Mouse (Mus musculus) granulocyte monocyte progenitor cell, adult 5-6 weeks (primary cell): Measurements from ENCODE around the gene Emid1. TPM values are rescaled to one million over a fixed set of nuclear protein-coding genes. Genes with fewer than 3 reads are reported as not detected.

Source experiments
- ATAC-seq: replicated peaks from 2 replicates; pipeline ENCODE4 v1.8.0; 2016; ENCODE audit warnings: mild to moderate bottlenecking, moderate TSS enrichment, inconsistent platforms; ENCODE audit not compliant: poor library complexity, severe bottlenecking
- total RNA-seq, 2 experiments: library from RNA; stranded (forward) in 1 of 2; stranded (reverse) in 1 of 2; fragments of 200-712, 200-1000 nt in 1 of 2; fragments of >200 nt in 1 of 2; fragmentation: Nextera tagmentation in 1 of 2; gene quantifications; 2 replicates each; pipeline ENCODE4 v1.2.3; 2014 to 2017

Gene Emid1
- total RNA-seq, 2 experiments from 2014 or later, result 7.9 to 11.4 TPM

DNA sequence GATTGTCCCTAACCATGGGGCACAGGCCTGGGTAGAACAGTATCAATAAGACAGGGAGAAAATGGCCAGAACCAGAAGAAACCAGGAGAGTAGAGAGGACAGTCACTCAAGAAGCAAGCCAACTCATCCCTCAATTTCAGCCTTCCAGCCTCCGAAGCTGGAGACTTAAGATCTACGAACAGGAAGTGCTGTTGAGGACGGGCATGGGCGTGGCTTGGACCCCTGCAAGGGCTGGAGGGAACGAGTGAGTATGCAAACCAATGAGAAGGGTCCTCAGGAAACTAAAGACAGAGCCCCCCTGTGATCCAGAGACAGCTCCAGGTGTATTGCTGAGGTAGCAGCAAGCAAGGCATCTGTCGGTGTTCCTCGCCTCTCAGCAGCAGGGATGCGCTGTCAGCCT is 12.3 kb upstream of the Emid1 start:
- no peak for ATAC-seq

DNA sequence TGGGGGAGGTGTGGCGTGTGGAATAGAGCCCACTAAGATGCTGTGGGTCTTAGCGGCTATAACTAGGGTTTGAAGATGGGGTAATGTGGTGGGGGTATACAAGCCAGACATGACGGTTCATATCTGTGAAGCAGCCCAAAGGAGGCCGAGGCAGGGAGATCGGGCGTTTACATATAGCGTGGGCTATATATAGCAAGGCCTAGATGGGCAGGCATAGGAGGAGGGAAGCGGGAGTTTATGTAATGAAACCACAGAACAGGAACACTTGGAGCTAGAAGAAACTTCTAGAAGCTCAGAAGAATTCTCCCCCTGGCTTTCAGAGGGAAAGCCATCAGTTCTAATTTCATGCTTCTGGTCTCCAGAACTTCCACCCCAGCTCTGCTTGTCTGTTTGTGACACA is 11.4 kb upstream of the Emid1 start:
- ATAC-seq, result peak; percentile 41; the same call in 1 of the 2 replicates

DNA sequence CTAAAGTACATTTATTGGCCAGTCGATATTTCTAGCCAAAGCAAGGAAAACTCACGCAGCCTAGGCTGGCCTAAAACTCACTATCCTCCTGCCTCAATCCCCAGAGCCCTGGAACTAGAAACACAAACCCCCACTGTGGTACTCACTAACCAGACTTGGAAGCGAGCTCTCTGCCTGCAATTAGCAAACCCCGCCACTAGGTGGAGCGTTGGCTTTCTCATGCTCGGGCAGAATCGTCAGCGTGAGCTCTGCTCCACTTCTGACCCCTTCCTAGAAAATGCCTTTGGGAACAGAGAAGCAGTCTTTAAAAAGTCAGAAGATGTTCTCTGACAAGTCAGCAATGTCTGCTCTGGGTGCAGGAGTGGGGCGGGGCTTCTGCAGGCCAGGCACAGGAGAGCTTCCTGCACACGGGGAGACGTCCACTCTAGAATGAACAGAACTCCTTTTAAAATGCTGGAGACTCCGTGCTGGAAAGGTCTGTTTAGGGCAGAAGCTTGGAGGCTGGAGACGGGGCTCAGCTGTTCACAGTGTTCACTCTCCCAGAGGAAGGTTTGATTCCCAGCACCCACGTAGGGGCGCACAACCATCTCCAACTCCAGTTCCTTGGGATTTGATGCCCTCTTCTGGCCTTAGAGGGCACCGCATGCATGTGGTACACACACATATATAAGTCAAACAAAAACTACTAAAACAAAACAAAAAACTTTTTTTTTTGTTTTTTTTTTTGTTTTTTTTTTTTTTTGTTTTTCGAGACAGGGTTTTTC is 8.8 kb upstream of the Emid1 start:
- ATAC-seq, result 0 out of 2 replicates have a peak, but pooled peaks have one; percentile 28

DNA sequence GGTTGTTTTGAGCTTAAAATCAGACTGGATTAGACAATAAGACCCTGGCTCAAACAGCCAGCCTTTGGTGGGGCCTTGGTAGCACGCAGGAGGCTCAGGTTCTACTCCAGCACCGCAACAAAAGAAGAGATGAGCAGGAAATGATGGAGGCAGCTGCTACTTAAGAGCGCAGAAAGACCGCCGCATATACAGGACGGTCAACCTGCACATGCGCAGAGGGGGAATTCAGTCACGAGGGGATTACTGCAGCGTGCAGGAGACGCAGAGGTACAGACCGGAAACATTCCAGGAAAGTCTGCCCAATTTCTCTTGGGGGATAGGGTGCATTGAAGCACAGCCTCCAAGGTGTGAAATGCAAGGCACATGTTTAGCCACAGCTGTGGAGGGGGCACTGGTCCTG is 6.0 kb upstream of the Emid1 start:
- no peak for ATAC-seq

DNA sequence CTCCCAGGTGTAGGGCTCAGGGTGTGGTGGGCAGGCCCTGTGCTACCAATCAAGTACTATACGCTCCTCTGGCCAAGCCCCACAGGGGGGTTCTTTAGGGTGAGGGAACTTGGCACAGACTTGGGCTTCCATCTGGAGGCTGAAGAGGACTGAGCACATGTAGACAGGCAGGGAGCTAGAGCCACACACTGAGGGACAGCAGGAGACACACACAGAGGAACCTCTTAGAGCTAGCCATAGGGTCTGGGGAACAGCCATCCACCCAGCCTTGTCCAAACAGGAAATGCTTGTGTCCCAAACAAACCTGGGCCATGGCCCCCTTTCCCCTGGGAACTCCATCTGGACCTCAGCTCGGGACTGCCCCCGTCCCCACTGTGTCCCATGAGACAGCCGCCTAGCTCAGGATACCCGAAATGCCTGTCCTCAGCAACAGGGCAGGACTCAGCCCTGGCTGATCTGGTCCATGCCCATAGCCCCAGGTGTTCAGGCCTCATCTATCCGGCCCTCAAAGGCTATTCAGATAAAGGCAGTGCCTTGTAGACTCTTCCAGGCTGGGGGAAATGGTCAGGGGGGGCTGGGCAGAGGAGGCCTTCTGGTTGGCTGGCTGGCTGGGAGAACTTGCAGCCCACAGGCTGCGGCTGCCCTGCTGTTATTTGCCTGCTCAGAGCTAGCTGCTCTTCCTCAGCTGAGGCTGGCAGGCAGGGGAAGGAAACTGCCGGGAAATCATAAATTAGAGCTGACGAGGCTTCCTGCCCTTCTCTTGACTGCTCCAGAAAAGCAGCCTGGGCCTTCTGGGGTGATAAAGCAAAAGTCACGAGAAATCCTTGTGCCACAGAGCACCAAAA is 3.1 kb upstream of the Emid1 start:
- no peak for ATAC-seq

DNA sequence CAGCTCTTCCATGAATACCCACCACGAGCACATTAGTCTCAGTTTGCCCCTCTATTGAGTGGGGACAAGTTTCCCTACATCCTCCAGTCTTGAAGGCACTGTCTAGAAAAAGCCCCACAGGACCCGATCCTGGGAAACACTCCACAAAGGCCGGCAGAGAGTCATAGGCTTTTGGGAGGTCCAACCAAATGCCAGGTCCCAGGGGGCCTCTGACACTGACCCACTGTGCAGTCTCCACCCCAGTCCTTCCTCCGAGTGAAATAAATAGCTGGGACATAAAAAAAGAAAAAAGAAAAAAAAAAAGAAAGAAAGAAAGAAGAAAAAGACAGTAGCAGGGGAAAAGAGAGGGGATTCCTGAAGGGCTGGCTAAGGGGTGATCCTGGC is 818 bp downstream of the Emid1 start:
- no peak for ATAC-seq

DNA sequence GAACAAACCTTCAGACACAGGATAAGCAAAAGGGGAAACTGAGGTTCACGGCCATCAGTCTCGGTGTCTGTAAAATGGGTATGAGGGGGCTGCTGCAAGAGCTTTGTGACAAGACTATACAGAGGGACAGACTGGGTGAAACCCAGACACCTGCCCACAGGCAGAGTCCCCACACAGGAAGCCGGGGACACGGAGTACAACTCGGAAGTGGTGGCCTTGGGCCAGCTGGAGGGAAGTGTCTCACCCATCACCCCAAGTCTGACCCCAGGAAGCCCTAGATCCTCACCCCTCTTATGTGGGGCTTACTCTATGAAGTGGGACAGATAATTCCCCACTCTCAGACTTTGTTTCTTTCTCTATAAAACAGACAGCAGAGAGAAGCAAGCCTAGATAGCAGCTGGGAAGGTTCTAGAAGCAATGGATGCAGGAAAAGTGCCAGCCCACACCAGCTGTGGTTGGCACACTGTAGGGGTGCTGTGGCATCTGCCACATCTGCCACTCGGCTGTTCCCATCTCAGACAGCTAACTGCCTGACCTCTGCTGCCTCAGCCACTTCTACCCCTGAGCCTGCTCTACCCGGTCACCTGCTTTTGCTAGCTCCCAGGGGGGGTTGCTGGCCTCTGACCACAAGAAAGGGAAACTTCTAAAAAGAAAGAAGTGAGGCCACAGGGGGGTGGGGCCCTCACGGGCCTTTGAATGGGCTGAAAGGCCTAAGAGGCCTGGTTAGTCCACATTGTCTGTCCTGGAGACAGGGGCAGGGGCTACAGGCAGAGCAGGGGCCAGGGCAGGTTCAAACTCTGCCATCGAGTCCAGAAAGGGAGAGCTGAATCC is 1.4 kb downstream of the Emid1 start:
- ATAC-seq, result peak; percentile 72

DNA sequence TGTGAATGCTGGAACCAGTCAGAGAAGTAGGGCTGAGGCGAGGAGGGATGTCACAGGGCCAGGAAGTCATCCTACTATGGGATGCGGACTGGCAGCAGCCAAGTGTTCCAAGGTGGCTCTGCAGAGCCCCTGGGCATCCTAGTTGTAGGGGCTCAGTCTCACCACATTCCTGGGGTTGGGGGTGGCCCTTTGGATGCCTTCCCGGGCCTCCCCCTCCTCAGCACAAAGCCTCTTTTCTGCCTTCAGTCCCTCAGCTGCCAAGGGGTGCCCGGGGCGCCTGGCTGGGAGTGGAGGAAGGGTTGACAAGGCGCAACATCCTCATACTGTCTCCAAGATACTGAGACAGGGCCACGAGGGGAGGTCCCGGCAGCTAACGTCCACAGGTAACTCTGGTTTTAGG is 2.1 kb downstream of the Emid1 start:
- no peak for ATAC-seq

DNA sequence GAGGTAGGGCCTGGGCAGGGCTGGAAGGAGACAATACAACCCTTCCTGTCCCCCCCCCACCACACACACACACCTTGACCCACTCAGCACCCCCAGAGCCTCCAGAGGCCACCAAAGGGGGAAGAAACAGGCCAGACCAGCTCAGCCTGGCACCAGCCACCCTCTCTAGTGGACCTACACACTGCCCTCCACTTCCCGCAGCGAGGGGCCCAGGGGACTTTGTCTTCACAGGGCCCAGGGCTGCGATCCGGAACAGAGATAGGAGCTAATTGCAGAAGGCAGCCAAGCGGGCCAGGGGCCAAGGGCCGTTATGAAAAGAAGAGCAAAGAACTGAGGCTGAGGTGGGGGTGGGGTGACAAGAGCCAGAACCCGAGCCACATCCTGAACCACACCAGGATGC is 2.8 kb downstream of the Emid1 start:
- ATAC-seq, result no peak

DNA sequence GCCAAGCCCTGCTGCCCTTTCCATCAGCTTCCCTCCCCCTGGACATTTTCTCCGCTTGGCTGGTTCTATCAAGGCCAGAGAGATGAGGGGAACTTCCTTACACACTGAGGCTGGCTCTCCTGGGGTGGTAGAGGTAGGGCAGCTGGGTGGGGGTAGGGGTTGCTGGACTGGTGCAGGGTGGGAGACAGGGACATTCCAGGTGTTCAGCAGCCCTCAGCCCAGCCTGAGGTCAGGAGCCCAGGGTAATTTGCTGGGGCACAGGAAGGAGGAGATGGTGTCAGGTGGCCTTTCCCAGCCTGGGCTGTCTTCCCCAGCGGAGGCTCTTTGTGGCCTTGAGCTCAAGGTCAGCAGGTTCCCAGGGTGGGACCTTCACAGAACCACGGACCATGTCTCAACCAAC is 6.5 kb downstream of the Emid1 start:
- no peak for ATAC-seq

DNA sequence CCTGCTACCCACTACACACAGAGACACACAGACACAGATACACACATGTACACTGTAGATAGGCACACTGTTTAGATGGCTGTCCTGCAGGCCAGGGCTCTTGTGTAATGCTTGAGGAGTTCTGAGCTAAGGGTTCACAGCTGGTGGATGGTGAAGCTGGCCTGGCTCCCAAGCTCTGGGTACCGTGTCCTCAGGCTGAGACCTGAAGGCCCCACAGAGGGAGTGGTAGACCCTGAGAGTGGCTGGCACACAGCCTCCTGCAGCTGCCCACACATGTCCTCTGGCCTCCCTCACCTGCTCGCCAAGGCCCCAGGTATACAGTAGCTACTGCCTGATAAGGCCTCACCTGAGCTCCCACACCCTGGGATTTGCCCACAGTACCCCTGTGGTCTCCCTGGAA is 10.1 kb downstream of the Emid1 start:
- no peak for ATAC-seq

DNA sequence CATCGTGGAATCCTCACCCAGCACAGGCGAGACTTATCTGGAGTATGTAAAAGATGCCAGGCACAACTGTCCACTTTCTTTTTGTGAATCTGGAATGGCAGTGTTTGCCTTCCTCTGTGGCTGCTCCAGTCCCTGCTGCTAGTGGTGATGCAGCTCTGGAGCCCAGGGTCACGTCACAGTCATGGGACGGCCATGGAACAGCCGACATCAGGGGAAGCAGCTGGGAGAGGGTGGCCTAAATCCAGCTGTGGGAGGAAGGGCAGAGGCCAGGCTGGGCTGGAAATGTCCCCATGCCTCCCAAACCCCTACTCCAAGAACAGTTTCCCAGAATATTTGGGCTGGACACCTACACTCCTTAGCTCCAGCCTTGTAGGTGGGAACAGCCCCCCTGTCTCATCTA is 10.8 kb downstream of the Emid1 start:
- no peak for ATAC-seq

DNA sequence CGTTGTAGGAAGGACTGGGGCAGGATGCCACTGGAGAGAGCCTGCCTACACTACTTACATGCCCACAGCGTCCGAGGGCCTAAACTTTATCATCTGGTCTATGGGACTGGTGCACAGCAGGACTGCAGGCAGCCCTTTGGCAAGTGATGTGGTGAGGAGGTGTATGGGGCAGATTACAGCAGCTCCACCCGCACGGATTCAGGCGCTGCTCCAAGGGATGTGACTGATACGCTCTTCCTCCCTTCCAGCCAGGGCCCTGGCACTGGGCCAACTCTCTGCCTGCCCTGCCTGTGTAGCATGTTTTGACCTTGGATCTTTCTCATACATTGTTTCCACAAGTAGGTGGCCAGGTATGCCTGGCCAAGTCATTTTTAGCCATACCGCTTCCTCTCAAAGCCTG is 11.4 kb downstream of the Emid1 start:
- no peak for ATAC-seq

DNA sequence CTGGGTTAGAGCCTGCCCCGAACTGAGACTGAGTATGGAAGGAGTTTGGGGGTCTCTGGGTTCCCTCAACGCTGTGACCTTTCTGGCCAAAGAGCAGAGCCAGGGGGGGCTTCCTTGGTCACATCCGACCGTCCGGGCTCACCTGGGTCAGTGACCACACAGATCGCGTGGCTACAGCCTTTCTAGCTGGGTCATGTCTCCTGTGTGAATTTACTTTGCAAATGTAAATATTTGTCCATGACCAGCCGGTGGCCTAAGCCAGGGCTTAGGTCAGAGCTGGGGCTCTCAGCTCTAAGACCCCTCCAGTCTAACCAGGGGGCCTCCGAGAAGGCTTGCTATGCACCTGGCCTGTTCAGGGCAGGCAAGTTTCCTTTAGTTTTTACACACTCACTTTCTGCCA is 12.7 kb downstream of the Emid1 start:
- ATAC-seq, result no peak

DNA sequence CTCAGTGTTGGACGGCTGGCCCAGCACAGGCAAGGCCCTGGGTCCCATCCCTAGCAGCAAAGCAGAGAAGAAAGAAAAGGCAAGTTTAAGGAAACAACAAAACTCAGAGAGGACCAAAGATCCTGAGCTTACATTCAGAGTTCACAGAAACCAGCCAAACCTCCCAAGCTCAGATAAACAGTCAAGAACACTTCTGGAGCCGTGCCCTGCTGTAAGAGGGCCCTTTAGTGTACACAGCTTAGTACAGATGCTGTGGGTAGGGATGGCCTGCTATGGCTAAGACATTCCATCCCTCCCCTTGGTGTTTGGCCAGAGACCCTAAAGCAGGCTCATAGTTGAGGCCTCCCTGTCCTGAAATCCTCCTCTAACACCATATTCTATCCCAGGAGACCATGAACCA is 13.4 kb downstream of the Emid1 start:
- ATAC-seq, result no peak

DNA sequence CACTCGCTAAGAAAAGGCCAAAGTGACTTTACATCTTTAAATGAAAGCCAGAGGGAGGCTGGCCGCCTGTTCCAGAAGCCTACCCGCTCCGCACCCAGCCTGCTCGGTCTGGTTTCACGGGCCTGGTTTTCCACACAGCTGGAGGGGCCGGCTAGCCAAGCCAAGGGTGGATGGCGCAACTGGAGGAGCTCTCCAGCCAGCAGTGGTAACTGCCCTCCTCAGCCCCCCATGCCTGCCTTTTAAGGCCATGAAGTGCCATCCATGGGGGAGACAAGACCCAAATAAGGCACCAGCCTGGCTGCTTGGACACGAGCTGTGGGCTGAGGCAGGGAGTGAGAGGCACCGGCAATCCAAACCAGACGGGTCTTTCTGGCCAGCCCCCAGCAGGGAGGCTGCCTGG is 16.1 kb downstream of the Emid1 start:
- no peak; the same call in 1 of the 2 replicates for ATAC-seq

DNA sequence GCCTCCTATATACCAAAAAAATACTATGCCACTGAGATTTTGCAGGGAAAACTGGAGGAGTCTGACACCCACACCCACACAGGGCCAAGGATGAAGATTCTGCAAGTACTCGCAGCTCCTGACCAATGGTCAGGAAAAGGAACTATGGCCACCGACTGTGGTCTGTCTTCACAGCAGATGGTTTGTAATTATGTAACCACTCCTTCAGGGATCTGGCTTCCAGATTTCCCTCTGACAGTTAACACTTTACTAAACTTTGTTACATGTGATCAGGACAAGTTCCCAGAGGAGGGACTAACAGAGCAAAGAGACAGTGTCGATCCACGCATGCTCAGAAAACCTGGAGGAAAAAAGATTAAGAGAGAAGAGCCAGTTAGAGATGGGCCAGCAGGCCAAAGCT is 19.3 kb downstream of the Emid1 start:
- peak; percentile 60 for ATAC-seq

DNA sequence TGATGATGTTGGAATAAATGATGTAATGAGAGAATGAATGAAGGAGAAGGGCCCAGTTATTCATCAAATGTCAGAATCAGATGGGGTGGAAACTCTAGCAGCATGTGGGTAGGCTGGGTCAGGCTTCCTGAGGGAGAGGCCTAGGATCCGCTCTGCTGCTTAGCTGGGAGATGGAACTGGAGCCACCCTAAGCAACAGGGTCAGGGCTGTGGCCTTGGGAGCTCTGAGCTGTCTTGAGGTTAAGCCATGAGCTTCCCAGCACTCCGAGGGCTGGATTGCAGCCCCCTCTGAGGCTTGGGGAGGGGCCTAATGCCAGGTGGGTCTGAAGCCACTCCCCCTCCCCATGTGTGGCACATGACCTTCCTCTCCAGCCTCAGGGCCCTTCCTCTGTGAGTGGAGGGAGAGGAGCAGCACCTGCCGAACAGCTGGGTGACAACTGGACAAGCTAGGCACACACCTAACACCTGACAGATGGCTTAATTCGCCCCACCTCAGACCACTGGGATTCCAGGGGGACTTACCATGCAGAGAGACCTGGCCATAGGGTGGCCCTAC is 21.9 kb downstream of the Emid1 start:
- no peak for ATAC-seq

DNA sequence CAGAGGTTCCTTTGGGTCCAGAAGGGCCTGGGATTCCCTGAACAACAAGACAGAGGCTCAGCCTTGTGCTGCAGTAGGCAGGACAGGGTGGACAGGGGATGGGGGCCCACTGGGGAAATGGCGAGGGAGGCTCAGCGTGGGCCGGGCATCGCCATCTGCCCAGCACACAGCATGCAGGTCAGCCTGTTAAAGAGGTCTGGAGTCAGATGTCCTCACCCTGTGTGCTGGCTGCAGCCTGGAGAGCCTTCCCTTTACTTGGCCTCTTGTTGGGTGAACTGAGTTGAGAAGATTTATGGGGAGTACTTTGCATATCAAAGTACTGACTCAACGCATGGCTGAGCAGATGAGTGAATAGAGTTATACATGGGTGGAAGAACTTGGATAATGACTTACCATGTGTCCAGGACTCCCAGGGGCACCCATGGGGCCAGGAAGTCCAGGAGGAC is 23.0 kb downstream of the Emid1 start:
- ATAC-seq, result no peak

DNA sequence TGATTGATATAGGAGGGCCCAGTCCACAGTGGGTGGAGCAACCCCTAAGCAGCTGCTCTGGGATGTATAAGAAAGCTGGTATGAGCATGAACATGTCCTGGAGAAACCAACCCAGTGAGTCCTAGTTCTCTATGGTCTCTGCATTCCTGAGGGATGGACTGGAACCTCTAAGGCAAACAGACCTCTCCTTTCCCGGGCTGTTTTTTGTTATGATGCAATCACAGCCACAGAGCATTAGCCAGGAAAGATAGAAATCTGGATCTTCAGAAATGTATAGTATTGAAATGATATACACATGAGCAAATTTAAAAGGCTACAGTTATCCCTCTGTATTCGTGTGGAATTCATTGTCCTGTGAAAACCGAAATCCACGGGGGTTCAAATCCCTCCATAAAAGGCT is 26.3 kb downstream of the Emid1 start:
- no peak for ATAC-seq
